Comparison of ENCODE assay signal across 9 mouse cellular contexts in the genomic region with DNA sequence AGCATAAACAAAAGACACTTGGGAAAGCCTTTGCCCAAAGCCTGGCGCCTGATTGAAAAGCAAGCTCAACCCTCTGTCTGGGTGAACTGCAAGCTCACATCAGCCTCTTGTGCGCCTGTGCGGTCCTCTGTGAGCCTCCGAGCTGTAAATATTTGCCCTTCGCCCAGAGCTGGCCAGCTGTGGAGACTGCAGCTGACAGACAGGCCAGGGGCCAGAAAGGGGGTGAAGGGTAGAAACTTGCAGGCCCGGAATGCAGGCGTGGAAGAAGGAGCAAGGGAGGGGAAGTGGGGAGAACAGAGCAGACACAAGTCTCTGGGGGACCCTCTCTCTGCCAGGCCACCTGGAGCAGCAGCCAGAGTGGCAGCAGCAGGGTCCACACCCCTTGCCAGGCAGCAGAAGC. TPM values are rescaled to one million over a fixed set of nuclear protein-coding genes. Genes with fewer than 3 reads are reported as not detected.
A peak's percentile ranks its signal among the peaks of the same experiment; 100 is the strongest.
DNase-seq lines count a peak whose midpoint lies in the region; ATAC-seq lines count a peak whose summit lies in the region.
"Had no signal": no experiment of that assay in that cellular context is flagged by ENCODE, and none has a peak within 500 bp of the region (broad histone marks: within the 10 kb centered on the region; RNA-seq: fewer than 3 reads in every experiment).

No protein-coding gene starts in this region.

- H3K4me2 ChIP-seq in heart, embryonic 16.5 days (ENCODE audit: low read depth, low read length) = peak overlapping the region; percentile 87

- H3K27ac ChIP-seq in heart, embryonic 16.5 days (ENCODE audit: low read length) = peak overlapping the region; percentile 92

- peak overlapping the region; percentile 70 for H3K9ac ChIP-seq in heart, embryonic 16.5 days (ENCODE audit: low read length)

- peaks cover 19% of the 10 kb centered on the region for H3K4me1 ChIP-seq in heart, embryonic 16.5 days (ENCODE audit: control insufficient read depth, insufficient read depth, low read length)

- H3K27me3 ChIP-seq in heart, embryonic 16.5 days (ENCODE audit: control insufficient read depth, insufficient read depth, low read length) = no peaks in the 10 kb centered on the region

- peak; percentile 66 for DNase-seq in adrenal gland, adult 2 months
- DNase-seq in kidney, postnatal 10 days = peak; percentile 85
- peak; percentile 69 for DNase-seq in lung, postnatal 25 days (ENCODE audit: low spot score)
- DNase-seq in urinary bladder, postnatal 25 days (ENCODE audit: low spot score) = peak; percentile 39
- DNase-seq in cerebellum, adult 11 months = no peak
- no peak for DNase-seq in cerebellum, adult 18-20 months

- peak overlapping the region; percentile 45 for H3K4me3 ChIP-seq in heart, embryonic 16.5 days (ENCODE audit: low read length)

- WGBS in heart, embryonic 16.5 days = 2% methylated on average over 7 of the region's 7 CpGs

- ATAC-seq in erythroblast, adult 5-6 weeks (replicated peaks; ENCODE audit: low FRiP score, poor library complexity, severe bottlenecking) = 0 out of 2 replicates have a peak, but pooled peaks have one; percentile 22
- ATAC-seq in heart, embryonic 16.5 days (replicated peaks; ENCODE audit: extremely low read depth, insufficient read depth, low FRiP score) = peak; percentile 46; the same call in 1 of the 2 replicates

- 0 out of 2 replicates have a peak, but pooled peaks cover 2% of the 10 kb centered on the region for H3K36me3 ChIP-seq in heart, embryonic 16.5 days (ENCODE audit: control insufficient read depth, insufficient read depth)
- H3K36me3 ChIP-seq: G1E had no signal

- H3K9me3 ChIP-seq in heart, embryonic 16.5 days (replicated peaks; ENCODE audit: control insufficient read depth, low read length) = no peaks in the 10 kb centered on the region

RNA-seq across cellular contexts. Expression of gene Pdzrn3, which starts 3.0 kb away (rescaled TPM):
- total RNA-seq in adrenal gland, adult 2 months (2021) = 10 to 100 TPM; 20.4 to 23.3 TPM
- polyA plus RNA-seq in adrenal gland, adult 2 months (2012; rRNA removed) = 27.8 and 31.9 TPM in 2 replicates
- total RNA-seq in erythroblast, adult 5-6 weeks (2015; ENCODE audit: low replicate concordance) = not detected in 2 replicates
- total RNA-seq in erythroblast, adult 5-6 weeks (2017; ENCODE audit: low replicate concordance) = not detected in 2 replicates
- 13.1 and 14.5 TPM in 2 replicates for polyA plus RNA-seq in heart, embryonic 16.5 days (2015; fragmentation: Nextera tagmentation; extraction: Ambion mirVana)
- polyA plus RNA-seq: G1E had no signal

Comparison
In these comparisons a context has a peak if more than half of its experiments do, and no peak if none do; other contexts are left out.
1. DNase-seq: peak in adrenal gland, adult 2 months (single experiment), kidney, postnatal 10 days (single experiment), lung, postnatal 25 days (single experiment) and urinary bladder, postnatal 25 days (single experiment); none in cerebellum, adult 11 months (single experiment) and cerebellum, adult 18-20 months (0 of 2).
2. RNA of gene Pdzrn3, which starts 3.0 kb away (total RNA-seq): 20.4 to 23.3 TPM in adrenal gland, adult 2 months; not detected in erythroblast, adult 5-6 weeks; every median in the first group is over 10 times any median in the second.